24 mouse cellular contexts compared by ENCODE assay signal in the genomic region with DNA sequence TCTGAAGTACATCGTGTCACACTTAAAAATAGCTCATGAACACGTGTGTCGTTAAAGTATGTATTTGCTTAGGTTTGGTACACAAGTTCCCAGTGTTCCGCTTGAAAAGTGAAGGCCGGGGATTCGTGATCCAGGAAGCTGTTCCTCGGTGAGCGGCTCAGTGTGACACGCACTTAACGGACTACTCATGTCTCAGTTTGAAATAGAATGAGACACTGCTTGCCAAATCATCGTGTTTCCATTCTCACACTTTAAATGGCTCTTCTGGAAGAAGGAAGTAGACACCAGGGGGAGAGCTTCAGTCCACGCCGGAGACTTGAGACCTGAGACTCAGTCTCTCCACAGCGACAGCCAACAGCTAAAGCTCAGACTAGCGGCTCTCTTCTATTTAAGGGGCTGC. TPM values are rescaled to one million over a fixed set of nuclear protein-coding genes. Genes with fewer than 3 reads are reported as not detected.
"Had no signal": no experiment of that assay in that cellular context is flagged by ENCODE, and none has a peak within 500 bp of the region (broad histone marks: within the 10 kb centered on the region; RNA-seq: fewer than 3 reads in every experiment).

No protein-coding gene starts in this region.

- H3K27ac ChIP-seq: lung, embryonic 15.5 days; macrophage; midbrain, embryonic 12.5 days; neural tube, embryonic 13.5 days; neural tube, embryonic 15.5 days had no signal

- DNase-seq: lung, adult 2 months; lung, postnatal 14 days; lung, postnatal 36 days; midbrain, embryonic 14.5 days; retina, postnatal 1 day; right cerebral cortex, adult 18-20 months; right cerebral cortex, postnatal 25 days; right cerebral cortex, postnatal 4 days; spleen, adult 18-20 months; thymus, adult 18-20 months; thymus, postnatal 14 days; thymus, postnatal 36 days had no signal

- H3K9me3 ChIP-seq: lung, embryonic 15.5 days; neural tube, embryonic 13.5 days; neural tube, embryonic 15.5 days had no signal

- H3K9ac ChIP-seq: lung, embryonic 15.5 days; midbrain, embryonic 12.5 days; neural tube, embryonic 13.5 days; neural tube, embryonic 15.5 days had no signal

- H3K36me3 ChIP-seq: lung, embryonic 15.5 days; midbrain, embryonic 12.5 days; neural tube, embryonic 13.5 days; neural tube, embryonic 15.5 days had no signal

- H3K4me3 ChIP-seq: lung, embryonic 15.5 days; megakaryocyte, embryonic 14.5 days; midbrain, embryonic 12.5 days; myocyte; neural tube, embryonic 13.5 days; neural tube, embryonic 15.5 days had no signal

- H3K4me2 ChIP-seq: lung, embryonic 15.5 days; midbrain, embryonic 12.5 days; neural tube, embryonic 13.5 days; neural tube, embryonic 15.5 days had no signal

- ATAC-seq: lung, postnatal 0 days; midbrain, embryonic 16.5 days had no signal

- H3K4me1 ChIP-seq: lung, embryonic 15.5 days; megakaryocyte, embryonic 14.5 days; midbrain, embryonic 12.5 days; neural tube, embryonic 13.5 days had no signal

- H3K27me3 ChIP-seq: lung, embryonic 15.5 days; megakaryocyte, embryonic 14.5 days; midbrain, embryonic 12.5 days; neural tube, embryonic 13.5 days; neural tube, embryonic 15.5 days had no signal

RNA-seq across cellular contexts. Expression of gene Rxfp2, which starts 28.0 kb away (rescaled TPM):
- total RNA-seq: megakaryocyte progenitor cell, adult 5-6 weeks had no signal
- polyA plus RNA-seq: macrophage; myocyte; small intestine, adult 2 months; thymus, postnatal 0 days had no signal
